Mouse (Mus musculus): ENCODE data around the gene Csf2rb2. TPM values are rescaled to one million over a fixed set of nuclear protein-coding genes. Genes with fewer than 3 reads are reported as not detected.
A peak's percentile ranks its signal among the peaks of the same experiment; 100 is the strongest.
"Not testable (repeated sequence)": the region's sequence is repeated elsewhere in the genome, so short reads cannot be mapped to it uniquely, and the experiment has no call there.

Gene Csf2rb2
- polyA plus RNA-seq, 1 experiment from 2014 or later: 0.39 TPM

GRCm38 (mm10) chr15:78320825-78321496 is 15.4 kb upstream of the Csf2rb2 start:
- WGBS: 12% methylated on average over 5 of the region's 5 CpGs
- ATAC-seq (replicated peaks; ENCODE audit: low FRiP score, low read depth): peak; percentile 65; the same call in 1 of the 2 replicates
- Histone ChIP-seq H3K4me2 (ENCODE audit: low read length) (no peak overlapping the region), H3K9ac (ENCODE audit: low read depth, low read length) (no peak overlapping the region), H3K27ac (no peak overlapping the region), H3K9me3 (replicated peaks; ENCODE audit: low read length) (no peaks in the 10 kb centered on the region), H3K4me1 (replicated peaks; ENCODE audit: insufficient read depth, low read length) (no peaks in the 10 kb centered on the region), H3K36me3 (ENCODE audit: insufficient read depth, low read length) (no peaks in the 10 kb centered on the region), H3K4me3 (replicated peaks; ENCODE audit: low read depth, low read length) (no peak overlapping the region), H3K27me3 (ENCODE audit: insufficient read depth, low read length) (no peaks in the 10 kb centered on the region)
- peak; percentile 84 for TF ChIP-seq CTCF (IDR thresholded peaks at IDR 0.05; ENCODE audit: low read depth)
- peak; percentile 89 for DNase-seq (ENCODE audit: low spot score)

GRCm38 (mm10) chr15:78318338-78319171 is 13.0 kb upstream of the Csf2rb2 start:
- H3K27ac ChIP-seq; H3K4me1 ChIP-seq (replicated peaks; ENCODE audit: insufficient read depth, low read length); H3K9me3 ChIP-seq (replicated peaks; ENCODE audit: low read length); H3K4me3 ChIP-seq (replicated peaks; ENCODE audit: low read depth, low read length); H3K9ac ChIP-seq (ENCODE audit: low read depth, low read length); H3K4me2 ChIP-seq (ENCODE audit: low read length); ATAC-seq (replicated peaks; ENCODE audit: low FRiP score, low read depth); DNase-seq (ENCODE audit: low spot score); H3K36me3 ChIP-seq (ENCODE audit: insufficient read depth, low read length); H3K27me3 ChIP-seq (ENCODE audit: insufficient read depth, low read length): not testable (repeated sequence)
- 63% methylated on average over 2 of the region's 2 CpGs for WGBS

- not testable (repeated sequence) for H3K4me3 ChIP-seq (replicated peaks; ENCODE audit: low read depth, low read length); H3K9ac ChIP-seq (ENCODE audit: low read depth, low read length); ATAC-seq (replicated peaks; ENCODE audit: low FRiP score, low read depth); H3K4me1 ChIP-seq (replicated peaks; ENCODE audit: insufficient read depth, low read length); H3K4me2 ChIP-seq (ENCODE audit: low read length); H3K9me3 ChIP-seq (replicated peaks; ENCODE audit: low read length); H3K36me3 ChIP-seq (ENCODE audit: insufficient read depth, low read length); H3K27me3 ChIP-seq (ENCODE audit: insufficient read depth, low read length); DNase-seq (ENCODE audit: low spot score); H3K27ac ChIP-seq
- WGBS: 82% methylated on average over 5 of the region's 5 CpGs
These were observed 8.1 kb upstream of the Csf2rb2 start for GRCm38 (mm10) chr15:78313659-78314058.

- 40% methylated on average over 4 of the region's 4 CpGs for WGBS
- not testable (repeated sequence) for ATAC-seq (replicated peaks; ENCODE audit: low FRiP score, low read depth); H3K4me2 ChIP-seq (ENCODE audit: low read length)
These were observed 7.1 kb upstream of the Csf2rb2 start for GRCm38 (mm10) chr15:78312421-78313233.

GRCm38 (mm10) chr15:78310971-78311370 is 5.5 kb upstream of the Csf2rb2 start:
- H3K36me3 ChIP-seq (ENCODE audit: insufficient read depth, low read length): no peaks in the 10 kb centered on the region
- no peak overlapping the region for H3K27ac ChIP-seq

More at GRCm38 (mm10) chr15:78312421-78313233, 7.1 kb upstream of the Csf2rb2 start:
- H3K36me3 ChIP-seq (ENCODE audit: insufficient read depth, low read length); DNase-seq (ENCODE audit: low spot score); H3K4me1 ChIP-seq (replicated peaks; ENCODE audit: insufficient read depth, low read length); H3K9ac ChIP-seq (ENCODE audit: low read depth, low read length); H3K27me3 ChIP-seq (ENCODE audit: insufficient read depth, low read length); H3K9me3 ChIP-seq (replicated peaks; ENCODE audit: low read length); H3K27ac ChIP-seq; H3K4me3 ChIP-seq (replicated peaks; ENCODE audit: low read depth, low read length): not testable (repeated sequence)

GRCm38 (mm10) chr15:78309865-78310264 is 4.3 kb upstream of the Csf2rb2 start:
- no peaks in the 10 kb centered on the region for H3K9me3 ChIP-seq (replicated peaks; ENCODE audit: low read length)
- H3K27me3 ChIP-seq (ENCODE audit: insufficient read depth, low read length): no peaks in the 10 kb centered on the region
- WGBS: 16% methylated on average over 5 of the region's 5 CpGs
- H3K4me1 ChIP-seq (replicated peaks; ENCODE audit: insufficient read depth, low read length): no peaks in the 10 kb centered on the region
- no peaks in the 10 kb centered on the region for H3K36me3 ChIP-seq (ENCODE audit: insufficient read depth, low read length)
- no peak for TF ChIP-seq CTCF (IDR thresholded peaks at IDR 0.05; ENCODE audit: low read depth)
- H3K9ac ChIP-seq (ENCODE audit: low read depth, low read length): no peak overlapping the region
- no peak for DNase-seq (ENCODE audit: low spot score)
- H3K4me2 ChIP-seq (ENCODE audit: low read length): no peak overlapping the region
- H3K4me3 ChIP-seq (replicated peaks; ENCODE audit: low read depth, low read length): no peak overlapping the region
- ATAC-seq (replicated peaks; ENCODE audit: low FRiP score, low read depth): no peak
- no peak overlapping the region for H3K27ac ChIP-seq

More at GRCm38 (mm10) chr15:78310971-78311370, 5.5 kb upstream of the Csf2rb2 start:
- ATAC-seq (replicated peaks; ENCODE audit: low FRiP score, low read depth) (no peak), DNase-seq (ENCODE audit: low spot score) (no peak)
- no peak overlapping the region for H3K4me2 ChIP-seq (ENCODE audit: low read length)
- H3K4me3 ChIP-seq (replicated peaks; ENCODE audit: low read depth, low read length): no peak overlapping the region
- no peaks in the 10 kb centered on the region for H3K9me3 ChIP-seq (replicated peaks; ENCODE audit: low read length)
- WGBS: 69% methylated on average over 4 of the region's 4 CpGs
- no peaks in the 10 kb centered on the region for H3K27me3 ChIP-seq (ENCODE audit: insufficient read depth, low read length)
- TF ChIP-seq CTCF (IDR thresholded peaks at IDR 0.05; ENCODE audit: low read depth): no peak
- no peaks in the 10 kb centered on the region for H3K4me1 ChIP-seq (replicated peaks; ENCODE audit: insufficient read depth, low read length)
- no peak overlapping the region for H3K9ac ChIP-seq (ENCODE audit: low read depth, low read length)
